Mouse (Mus musculus) liver, adult 2 months (tissue): Measurements from ENCODE around the gene Il6ra. TPM values are rescaled to one million over a fixed set of nuclear protein-coding genes. Genes with fewer than 3 reads are reported as not detected.
A peak's percentile ranks its signal among the peaks of the same experiment; 100 is the strongest.

Source experiments
- DNase-seq: peaks from one replicate; pipeline ENCODE4 v3.0.0-alpha.2; 2011; ENCODE audit warnings: low read depth, low spot score; ENCODE audit errors: extremely low read depth
- H3K27ac ChIP-seq: fragments of 200-500 bp; replicated peaks from 2 replicates; pipeline ENCODE4 v1.5.1; 2012; ENCODE audit warnings: low read depth, mild to moderate bottlenecking, control low read depth, inconsistent platforms, low read length; ENCODE audit not compliant: insufficient read depth
- H3K27me3 ChIP-seq: fragments of 200-500 bp; 2 replicates; pipeline ENCODE4 v1.6.1; 2012; ENCODE audit warnings: mild to moderate bottlenecking, moderate library complexity, low read length, inconsistent platforms; ENCODE audit not compliant: control insufficient read depth, insufficient read depth
- H3K36me3 ChIP-seq: fragments of 200-500 bp; 2 replicates; pipeline ENCODE4 v1.6.1; 2012; ENCODE audit warnings: low read length, inconsistent platforms; ENCODE audit not compliant: control insufficient read depth, insufficient read depth
- H3K4me1 ChIP-seq: fragments of 200-500 bp; 2 replicates; pipeline ENCODE4 v1.6.1; 2011; ENCODE audit warnings: low read length; ENCODE audit not compliant: control insufficient read depth, insufficient read depth
- H3K4me3 ChIP-seq: fragments of 200-500 bp; 2 replicates; pipeline ENCODE4 v1.5.1; 2011; ENCODE audit warnings: low read depth, mild to moderate bottlenecking, control low read depth, low read length, moderate library complexity; ENCODE audit not compliant: insufficient read depth
- H3K79me2 ChIP-seq: fragments of 200-500 bp; 2 replicates; pipeline ENCODE4 v1.6.1; 2012; ENCODE audit warnings: inconsistent platforms, mild to moderate bottlenecking, low read length, moderate library complexity; ENCODE audit not compliant: control insufficient read depth, insufficient read depth
- H3K9ac ChIP-seq: fragments of 200-500 bp; 2 replicates; pipeline ENCODE4 v1.6.1; 2012; ENCODE audit warnings: low read depth, mild to moderate bottlenecking, control low read depth, inconsistent platforms, low read length
- CTCF ChIP-seq: fragments of 200-500 bp; IDR thresholded peaks from 2 replicates; pipeline ENCODE4 v1.5.1; 2011; ENCODE audit warnings: low read depth, low read length, control low read depth
- POLR2A ChIP-seq: fragments of 200-500 bp; IDR thresholded peaks from 2 replicates; pipeline ENCODE4 v1.6.1; 2011; ENCODE audit warnings: low read length, control low read depth; ENCODE audit not compliant: insufficient read depth; ENCODE audit errors: extremely low read depth
- WGBS: fragments of 180-500 bp; shearing (Covaris S2); methylation state at CpG from one replicate; pipeline ENCODE4 v1.1.7; 2018; 5-methylcytosine and 5-hydroxymethylcytosine counted together
- polyA plus RNA-seq: library from polyadenylated mRNA; depleted of rRNA; stranded (reverse); fragments of >200 nt; gene quantifications from 2 replicates; pipeline ENCODE4 v1.2.3, GENCODE M21; 2012
- total RNA-seq: library from RNA; depleted of rRNA; stranded (reverse); fragments of >200 nt; gene quantifications from 2 replicates; pipeline ENCODE4 v1.2.3, GENCODE M21; 2014

The Il6ra gene
- total and polyA plus RNA-seq, 2 experiments = 10.5 to 15.4 TPM

DNA sequence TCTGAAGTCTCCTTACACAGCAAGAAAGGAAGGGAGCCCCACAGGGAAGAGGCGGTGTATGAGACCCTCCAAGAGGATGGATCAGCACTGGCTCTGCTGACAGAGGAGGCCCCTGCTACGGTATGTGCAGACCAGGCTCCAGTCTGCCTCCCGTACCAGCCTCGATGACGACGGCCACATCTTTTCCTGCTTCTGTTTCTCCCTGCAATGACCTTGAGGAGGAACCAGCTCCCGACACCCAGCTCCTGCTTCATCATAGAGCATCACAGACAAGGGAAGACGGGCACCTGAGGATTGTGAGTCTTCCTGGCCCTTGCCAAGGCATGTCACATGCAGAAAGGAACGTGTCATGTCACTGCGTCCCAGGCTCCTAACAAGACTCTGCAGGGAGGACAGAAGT is 15.0 kb downstream of the Il6ra start:
- no peaks in the 10 kb centered on the region for H3K27me3 ChIP-seq
- peaks cover 47% of the 10 kb centered on the region for H3K79me2 ChIP-seq
- no peak overlapping the region for H3K4me3 ChIP-seq
- whole genome bisulfite sequencing = 82% methylated on average over 10 of the region's 10 CpGs
- H3K4me1 ChIP-seq = peaks cover 48% of the 10 kb centered on the region
- peak overlapping the region; percentile 34; the same call in 1 of the 2 replicates for H3K9ac ChIP-seq
- no peak for DNase-seq
- H3K27ac ChIP-seq = peak overlapping the region; percentile 96
- TF ChIP-seq POLR2A = no peak
- TF ChIP-seq CTCF = no peak
- no peaks in the 10 kb centered on the region for H3K36me3 ChIP-seq

DNA sequence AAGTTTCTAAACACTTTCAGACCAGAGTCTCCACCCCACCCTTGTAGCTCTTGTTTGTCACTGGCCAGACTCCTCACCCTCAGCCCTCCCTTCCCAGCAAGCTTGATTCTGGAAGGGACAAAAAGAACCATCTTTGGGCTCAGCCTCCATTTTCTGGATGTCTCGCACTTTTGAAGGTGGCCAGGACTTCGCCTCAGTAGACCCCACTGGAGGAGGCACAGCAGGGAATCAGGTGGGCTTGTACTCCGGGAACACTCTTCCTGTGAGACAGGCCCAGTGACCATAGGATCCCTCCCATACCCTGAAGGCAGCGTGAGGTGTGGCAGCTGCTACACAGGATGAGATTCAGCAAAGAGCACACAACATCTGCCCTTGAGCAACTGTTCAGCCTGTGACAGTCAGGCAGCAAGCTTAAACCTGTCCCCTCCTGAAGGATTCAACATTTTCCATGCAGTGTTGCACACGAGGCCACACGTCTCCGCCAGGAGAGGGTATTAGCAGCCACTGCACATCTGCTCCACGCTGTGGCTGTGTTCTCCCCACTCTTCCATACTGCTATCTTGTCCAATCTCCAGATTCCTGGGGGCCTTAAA is 15.7 kb downstream of the Il6ra start:
- Histone ChIP-seq H3K36me3 (no peaks in the 10 kb centered on the region), H3K4me3 (no peak overlapping the region), H3K27ac (peak overlapping the region; percentile 1; the same call in 1 of the 2 replicates), H3K79me2 (peaks cover 50% of the 10 kb centered on the region), H3K4me1 (peaks cover 47% of the 10 kb centered on the region), H3K9ac (peak overlapping the region; percentile 2; the same call in 1 of the 2 replicates), H3K27me3 (no peaks in the 10 kb centered on the region)
- TF ChIP-seq CTCF (no peak), POLR2A (no peak)
- DNase-seq = no peak
- WGBS = 90% methylated on average over 8 of the region's 8 CpGs

GRCm38 (mm10) chr3:89896571-89896970 is 16.4 kb downstream of the Il6ra start:
- H3K36me3 ChIP-seq = no peaks in the 10 kb centered on the region
- no peaks in the 10 kb centered on the region for H3K27me3 ChIP-seq
- no peak overlapping the region for H3K4me3 ChIP-seq
- TF ChIP-seq CTCF (no peak), POLR2A (no peak)
- whole genome bisulfite sequencing = 20% methylated on average over 5 of the region's 5 CpGs
- peaks cover 41% of the 10 kb centered on the region for H3K4me1 ChIP-seq
- DNase-seq = peak; percentile 75
- H3K79me2 ChIP-seq = peaks cover 50% of the 10 kb centered on the region
- peak overlapping the region; percentile 27; the same call in 1 of the 2 replicates for H3K9ac ChIP-seq
- H3K27ac ChIP-seq = peak overlapping the region; percentile 68

- peaks cover 3% of the 10 kb centered on the region; the same call in 1 of the 2 replicates for H3K36me3 ChIP-seq
- no peaks in the 10 kb centered on the region for H3K27me3 ChIP-seq
- H3K4me1 ChIP-seq = peaks cover 27% of the 10 kb centered on the region
- H3K4me3 ChIP-seq = no peak overlapping the region
- no peak for DNase-seq
- no peak overlapping the region for H3K27ac ChIP-seq
- no peak for TF ChIP-seq POLR2A
- TF ChIP-seq CTCF = no peak
- H3K9ac ChIP-seq = no peak overlapping the region
- WGBS = 81% methylated on average over 5 of the region's 5 CpGs
- peaks cover 31% of the 10 kb centered on the region for H3K79me2 ChIP-seq
Measured at GRCm38 (mm10) chr3:89892517-89893106, 20.4 kb downstream of the Il6ra start.

DNA sequence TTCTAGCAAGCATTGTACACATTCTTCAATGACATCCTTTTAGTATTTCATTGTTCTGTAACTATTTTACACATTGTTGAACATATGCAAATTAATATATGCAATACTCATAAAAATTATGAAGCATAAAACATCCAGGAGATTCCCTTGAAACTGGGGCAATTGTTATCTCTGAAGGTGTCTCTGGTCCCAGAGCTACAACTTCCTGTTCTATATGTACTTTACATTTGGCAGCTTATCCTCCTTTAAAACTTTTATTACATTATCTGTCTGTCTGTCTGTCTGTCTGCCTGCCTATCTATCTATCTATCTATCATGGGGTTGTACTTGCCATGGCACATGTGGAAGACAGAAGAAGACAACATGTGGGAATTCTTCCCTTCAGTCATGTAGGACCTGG is 21.3 kb downstream of the Il6ra start:
- no peak overlapping the region for H3K27ac ChIP-seq
- H3K79me2 ChIP-seq = peaks cover 24% of the 10 kb centered on the region; the same call in 1 of the 2 replicates
- no peak for DNase-seq
- no peak overlapping the region for H3K9ac ChIP-seq
- H3K4me1 ChIP-seq = peaks cover 19% of the 10 kb centered on the region
- H3K4me3 ChIP-seq = no peak overlapping the region
- no peaks in the 10 kb centered on the region for H3K27me3 ChIP-seq
- H3K36me3 ChIP-seq = peaks cover 8% of the 10 kb centered on the region
- no peak for TF ChIP-seq POLR2A
- no peak for TF ChIP-seq CTCF

DNA sequence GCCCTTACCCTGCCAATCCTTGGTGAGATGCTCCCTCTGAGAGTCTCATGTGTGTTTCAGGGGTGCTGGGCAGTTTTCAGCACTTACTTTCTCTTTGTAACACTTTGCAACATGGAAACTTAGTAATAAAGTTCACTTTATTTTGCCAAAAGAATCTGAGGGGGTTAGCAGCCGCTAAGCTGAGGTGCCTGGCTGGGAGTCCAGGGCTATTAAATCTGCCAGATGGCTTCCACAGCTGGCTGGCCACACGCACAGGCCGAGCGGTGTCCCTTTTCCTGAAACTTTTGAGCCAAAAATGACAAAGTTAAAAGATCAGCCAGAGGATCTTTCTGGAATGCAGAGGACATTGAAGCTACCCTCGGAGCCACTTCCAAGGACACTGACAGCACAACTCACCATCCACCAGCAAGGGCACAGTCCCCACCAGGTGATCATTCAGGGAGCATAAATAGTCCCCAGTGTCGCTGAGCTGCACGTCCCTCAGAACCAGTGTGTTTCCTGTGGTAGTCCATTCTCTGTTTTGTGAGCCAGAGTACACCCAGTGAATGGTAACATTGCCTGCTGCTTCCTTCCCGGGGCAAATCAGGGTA is 23.1 kb downstream of the Il6ra start:
- H3K9ac ChIP-seq = peak overlapping the region; percentile 14
- no peak for TF ChIP-seq CTCF
- TF ChIP-seq POLR2A = no peak
- no peaks in the 10 kb centered on the region for H3K27me3 ChIP-seq
- peaks cover 19% of the 10 kb centered on the region for H3K4me1 ChIP-seq
- H3K4me3 ChIP-seq = no peak overlapping the region
- DNase-seq = peak; percentile 90
- H3K79me2 ChIP-seq = peaks cover 13% of the 10 kb centered on the region; the same call in 1 of the 2 replicates
- 15% methylated on average over 8 of the region's 8 CpGs for WGBS
- H3K36me3 ChIP-seq = peaks cover 20% of the 10 kb centered on the region
- H3K27ac ChIP-seq = peak overlapping the region; percentile 64
